Mouse (Mus musculus) lung, embryonic 14.5 days (tissue): ENCODE data around the gene Hbb-bh1. TPM values are rescaled to one million over a fixed set of nuclear protein-coding genes. Genes with fewer than 3 reads are reported as not detected.

ENCODE experiments used
- ATAC-seq: fragments of 200-750 bp; cut with Nextera tagmentation; 2 replicates; pipeline ENCODE4 v1.8.0; 2017; ENCODE audit warnings: mild to moderate bottlenecking, moderate TSS enrichment, moderate library complexity; ENCODE audit not compliant: insufficient read depth
- DNase-seq: peaks from one replicate; pipeline ENCODE4 v3.0.0-alpha.2; 2015
- H3K27ac ChIP-seq: fragments of 300-500 bp; sonication (generic); 2 replicates; pipeline ENCODE4 v1.5.1; 2014; ENCODE audit warnings: low read depth, mild to moderate bottlenecking, moderate library complexity
- H3K27me3 ChIP-seq: fragments of 300-500 bp; sonication (generic); 2 replicates; pipeline ENCODE4 v1.6.1; 2014; ENCODE audit warnings: low read length, control low read depth; ENCODE audit not compliant: insufficient read depth
- H3K36me3 ChIP-seq: fragments of 300-500 bp; sonication (generic); 2 replicates; pipeline ENCODE4 v1.6.1; 2014; ENCODE audit warnings: control low read depth; ENCODE audit not compliant: insufficient read depth
- H3K4me1 ChIP-seq: fragments of 300-500 bp; sonication (generic); 2 replicates; pipeline ENCODE4 v1.6.1; 2014; ENCODE audit warnings: antibody characterized with exemption, control low read depth; ENCODE audit not compliant: insufficient read depth
- H3K4me2 ChIP-seq: fragments of 300-500 bp; sonication (generic); 2 replicates; pipeline ENCODE4 v1.6.1; 2014; ENCODE audit warnings: mild to moderate bottlenecking
- H3K4me3 ChIP-seq: fragments of 300-500 bp; sonication (generic); 2 replicates; pipeline ENCODE4 v1.5.1; 2014; ENCODE audit warnings: low read depth, low read length
- H3K9ac ChIP-seq: fragments of 300-500 bp; sonication (generic); 2 replicates; pipeline ENCODE4 v1.6.1; 2014
- H3K9me3 ChIP-seq: fragments of 300-500 bp; sonication (generic); 2 replicates; pipeline ENCODE4 v1.6.1; 2016; ENCODE audit warnings: low read depth, low read length, control low read depth
- CTCF ChIP-seq: IDR thresholded peaks from 2 replicates; pipeline ENCODE4 v1.5.1; 2016; ENCODE audit warnings: antibody characterized with exemption, low read depth
- WGBS: fragments of 180-500 bp; shearing (Covaris S2); extraction: QIAGEN DNeasy Blood & Tissue Kit; methylation state at CpG from one replicate; pipeline ENCODE4 v1.1.7; 2014; 5-methylcytosine and 5-hydroxymethylcytosine counted together
- polyA plus RNA-seq: library from polyadenylated mRNA; unstranded; fragments of >200 nt; fragmentation: Nextera tagmentation; extraction: Ambion mirVana; gene quantifications from 2 replicates; pipeline ENCODE4 v1.2.1, GENCODE M21; 2014

Gene Hbb-bh1
- polyA plus RNA-seq, 1 experiment from 2014 or later, result 18.0 TPM

DNA sequence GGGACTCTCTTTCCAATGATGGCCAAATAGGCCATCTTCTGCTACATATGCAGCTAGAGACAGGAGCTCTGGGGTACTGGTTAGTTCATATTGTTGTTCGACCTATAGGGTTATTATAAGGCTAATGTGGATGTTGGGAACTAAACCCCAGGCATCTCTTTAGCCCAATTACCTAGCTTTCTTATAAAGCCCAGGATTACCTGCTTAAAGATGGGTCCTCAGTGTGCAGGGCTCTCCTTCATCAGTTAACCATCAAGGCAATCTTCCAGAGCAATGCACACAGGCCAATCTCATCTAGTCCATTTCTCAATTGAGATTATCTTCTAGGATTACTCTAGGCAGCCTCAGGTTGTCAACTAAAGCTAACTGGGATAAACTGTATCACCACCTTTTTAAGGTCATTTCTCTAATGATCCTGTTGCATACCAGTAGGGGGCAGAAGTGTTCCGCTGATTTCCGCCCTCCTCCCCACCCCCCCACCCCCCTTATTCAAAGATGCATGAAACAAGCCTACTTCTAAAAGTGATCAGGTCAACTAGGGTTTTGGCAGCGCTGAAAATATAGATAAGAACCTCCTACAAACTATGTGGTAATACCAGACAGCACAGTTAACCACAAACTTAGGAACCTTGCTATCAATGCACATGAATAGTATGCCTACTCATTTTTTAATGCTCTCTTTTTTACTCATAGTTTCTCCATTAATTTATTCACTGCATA, 50.1 kb downstream of the Hbb-bh1 start:
- Histone ChIP-seq H3K4me2 (no peak overlapping the region), H3K9ac (no peak overlapping the region), H3K9me3 (no peaks in the 10 kb centered on the region), H3K27ac (no peak overlapping the region), H3K4me3 (no peak overlapping the region), H3K4me1 (no peaks in the 10 kb centered on the region), H3K36me3 (no peaks in the 10 kb centered on the region), H3K27me3 (no peaks in the 10 kb centered on the region)
- WGBS, result 24% methylated on average over 4 of the region's 4 CpGs
- DNase-seq (no peak), ATAC-seq (no peak)
- no peak for TF ChIP-seq CTCF

DNA sequence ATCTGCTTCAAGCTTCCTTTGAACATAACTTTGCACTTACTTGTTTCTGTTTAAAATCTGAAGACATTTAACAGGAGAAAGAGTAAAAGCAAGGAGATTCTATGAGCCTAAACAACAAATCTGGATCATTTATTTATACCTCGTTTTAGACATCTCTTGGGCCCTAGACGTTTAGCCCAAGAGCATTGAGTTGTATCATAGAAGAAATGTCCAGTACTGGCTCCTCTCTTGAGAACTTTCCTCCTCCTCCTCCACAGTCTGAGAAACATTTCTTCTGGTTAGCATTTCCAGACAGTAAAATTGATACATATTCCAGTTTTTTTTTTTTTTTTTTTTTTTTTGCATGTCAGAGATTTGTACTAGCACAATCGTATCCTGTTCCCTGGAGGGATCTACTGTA, 51.2 kb downstream of the Hbb-bh1 start, which contains the start of gene Olfr67:
Olfr67 (minus strand) TSS at position 101 of the 400 bp plus-strand sequence.
- TF ChIP-seq CTCF, result no peak
- no peaks in the 10 kb centered on the region for H3K4me1 ChIP-seq
- no peak within 1 kb of the TSS for H3K4me3 ChIP-seq
- DNase-seq (no peak), ATAC-seq (no peak)
- H3K4me2 ChIP-seq, result no peak within 1 kb of the TSS
- 66% methylated on average over 3 of the region's 3 CpGs for WGBS
- H3K27me3 ChIP-seq, result no peaks in the 10 kb centered on the region
- no peaks in the 10 kb centered on the region for H3K9me3 ChIP-seq
- no peaks in the 10 kb centered on the region for H3K36me3 ChIP-seq
- no peak within 1 kb of the TSS for H3K27ac ChIP-seq
- no peak within 1 kb of the TSS for H3K9ac ChIP-seq

Other genes starting within 250 kb of the Hbb-bh1 start
- gene Olfr619, start 242.6 kb downstream of the Hbb-bh1 start, polyA plus RNA-seq, result not detected in 2 replicates
- gene Olfr620, start 230.6 kb downstream of the Hbb-bh1 start, polyA plus RNA-seq, result not detected in 2 replicates
- gene Olfr622, start 200.5 kb downstream of the Hbb-bh1 start, polyA plus RNA-seq, result not detected in 2 replicates
- not detected in 2 replicates for gene Olfr623, start 179.5 kb downstream of the Hbb-bh1 start, polyA plus RNA-seq
- 0.03 TPM in 1 of 2 replicates, not detected in the other for gene Olfr624, start 172.0 kb downstream of the Hbb-bh1 start, polyA plus RNA-seq
- not detected in 2 replicates for gene Olfr625-ps1, start 160.4 kb downstream of the Hbb-bh1 start, polyA plus RNA-seq
- gene Olfr243, start 128.5 kb downstream of the Hbb-bh1 start, polyA plus RNA-seq, result not detected in 2 replicates
- gene Olfr628, start 112.8 kb downstream of the Hbb-bh1 start, polyA plus RNA-seq, result not detected in 2 replicates
- gene Olfr629, start 98.2 kb downstream of the Hbb-bh1 start, polyA plus RNA-seq, result not detected in 2 replicates
- gene Olfr630, start 85.8 kb downstream of the Hbb-bh1 start, polyA plus RNA-seq, result not detected in 2 replicates
- not detected in 2 replicates for gene Olfr69, start 71.6 kb downstream of the Hbb-bh1 start, polyA plus RNA-seq
- not detected in 2 replicates for gene Olfr68, start 63.5 kb downstream of the Hbb-bh1 start, polyA plus RNA-seq
- not detected in 2 replicates for gene Olfr67, start 51.3 kb downstream of the Hbb-bh1 start, polyA plus RNA-seq
- 3,031 and 3,067 TPM in 2 replicates for gene Hbb-bt, start 29.2 kb downstream of the Hbb-bh1 start, polyA plus RNA-seq
- gene Hbb-bs, start 15.1 kb downstream of the Hbb-bh1 start, polyA plus RNA-seq, result 7,232 and 7,259 TPM in 2 replicates
- gene Hbb-bh2, start 2.6 kb downstream of the Hbb-bh1 start, polyA plus RNA-seq, result not detected in 2 replicates
- gene Hbb-y, start 10.1 kb upstream of the Hbb-bh1 start, polyA plus RNA-seq, result 1,485 and 1,968 TPM in 2 replicates
- gene Olfr66, start 43.1 kb upstream of the Hbb-bh1 start, polyA plus RNA-seq, result not detected in 2 replicates
- not detected in 2 replicates for gene Olfr64, start 51.3 kb upstream of the Hbb-bh1 start, polyA plus RNA-seq
- not detected in 2 replicates for gene Olfr65, start 60.3 kb upstream of the Hbb-bh1 start, polyA plus RNA-seq
- gene Olfr631, start 85.7 kb upstream of the Hbb-bh1 start, polyA plus RNA-seq, result not detected in 2 replicates
- not detected in 2 replicates for gene Olfr632, start 91.2 kb upstream of the Hbb-bh1 start, polyA plus RNA-seq
- not detected in 2 replicates for gene Olfr633, start 101.3 kb upstream of the Hbb-bh1 start, polyA plus RNA-seq
- gene Olfr635, start 128.0 kb upstream of the Hbb-bh1 start, polyA plus RNA-seq, result not detected in 2 replicates
- gene Olfr638, start 155.6 kb upstream of the Hbb-bh1 start, polyA plus RNA-seq, result not detected in 2 replicates
- gene Olfr639, start 174.1 kb upstream of the Hbb-bh1 start, polyA plus RNA-seq, result not detected in 2 replicates
- gene Olfr640, start 182.4 kb upstream of the Hbb-bh1 start, polyA plus RNA-seq, result not detected in 2 replicates
- not detected in 2 replicates for gene Olfr641, start 192.3 kb upstream of the Hbb-bh1 start, polyA plus RNA-seq
- gene Olfr642, start 209.5 kb upstream of the Hbb-bh1 start, polyA plus RNA-seq, result not detected in 2 replicates
- not detected in 2 replicates for gene 4930516K23Rik, start 218.3 kb upstream of the Hbb-bh1 start, polyA plus RNA-seq
- not detected in 2 replicates for gene Olfr644, start 228.7 kb upstream of the Hbb-bh1 start, polyA plus RNA-seq
- gene Olfr645, start 242.3 kb upstream of the Hbb-bh1 start, polyA plus RNA-seq, result not detected in 2 replicates